Mouse (Mus musculus): ENCODE results near the gene Esp23. TPM values are rescaled to one million over a fixed set of nuclear protein-coding genes. Genes with fewer than 3 reads are reported as not detected.
"Not testable (repeated sequence)": the region's sequence is repeated elsewhere in the genome, so short reads cannot be mapped to it uniquely, and the experiment has no call there.

The Esp23 gene
- not detected in 2 replicates for polyA plus RNA-seq (2014; fragmentation: Nextera tagmentation; extraction: Ambion mirVana)

DNA sequence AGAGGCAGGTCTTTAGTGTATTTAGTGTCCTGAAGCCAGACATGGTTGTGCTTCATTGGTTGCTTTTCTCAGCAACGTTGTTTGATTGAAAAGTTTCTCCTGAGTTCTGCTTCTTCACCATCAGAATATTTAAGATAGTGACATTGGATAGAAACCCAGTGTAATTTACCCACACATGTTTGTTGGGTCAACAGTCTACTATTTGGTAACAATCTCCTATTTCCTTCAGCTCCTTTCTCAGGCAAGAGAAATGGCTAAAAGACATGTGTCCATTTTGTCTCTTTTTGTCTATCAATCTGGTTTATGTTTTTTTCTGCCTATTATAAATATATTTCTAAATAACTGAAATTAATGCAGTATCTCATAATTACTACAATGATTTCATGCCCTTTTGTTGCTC lies at the start of gene Esp23:
TSS of gene Esp23 (minus strand) at position 101 of the 400 bp plus-strand sequence.
- whole genome bisulfite sequencing (ENCODE audit: insufficient replicate concordance) = 50% methylated on average over 1 of the region's 1 CpGs
- no peak for ATAC-seq (replicated peaks; ENCODE audit: insufficient number of reproducible peaks, low FRiP score, low TSS enrichment)
- Histone ChIP-seq H3K9me3 (replicated peaks; ENCODE audit: control insufficient read depth, low read length) (peaks cover 6% of the 10 kb centered on the region; the same call in 1 of the 2 replicates), H3K27ac (ENCODE audit: low read depth, low read length) (no peak within 1 kb of the TSS), H3K4me2 (no peak within 1 kb of the TSS), H3K36me3 (ENCODE audit: control insufficient read depth, insufficient read depth, low read length) (no peaks in the 10 kb centered on the region), H3K4me3 (ENCODE audit: low read depth, low read length) (no peak within 1 kb of the TSS), H3K27me3 (ENCODE audit: control insufficient read depth, insufficient read depth, low read length) (no peaks in the 10 kb centered on the region), H3K9ac (ENCODE audit: low read depth, low read length) (no peak within 1 kb of the TSS), H3K4me1 (ENCODE audit: control insufficient read depth, insufficient read depth, low read length) (no peaks in the 10 kb centered on the region)

DNA sequence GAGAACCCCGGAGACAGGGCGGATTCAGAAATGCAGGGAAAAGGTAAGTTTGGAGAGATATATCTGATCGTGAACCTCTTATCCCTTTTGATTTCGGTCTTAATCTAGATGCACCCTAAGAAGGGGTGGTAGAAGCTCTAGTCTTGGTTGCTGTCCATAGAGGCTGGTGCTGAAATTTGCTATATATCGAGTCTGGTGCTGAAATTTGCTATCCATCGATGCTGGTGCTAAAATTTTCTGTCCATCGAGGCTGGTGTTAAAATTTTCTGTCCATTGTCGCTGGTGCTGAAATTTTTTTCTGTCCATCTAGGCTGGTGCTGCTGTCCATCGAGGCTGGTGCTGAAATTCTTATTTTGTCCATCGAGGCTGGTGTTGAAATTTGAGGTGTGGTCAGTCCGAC lies 30.3 kb upstream of the Esp23 start:
- H3K4me3 ChIP-seq (ENCODE audit: low read depth, low read length); H3K27me3 ChIP-seq (ENCODE audit: control insufficient read depth, insufficient read depth, low read length); H3K9ac ChIP-seq (ENCODE audit: low read depth, low read length); H3K9me3 ChIP-seq (replicated peaks; ENCODE audit: control insufficient read depth, low read length); H3K36me3 ChIP-seq (ENCODE audit: control insufficient read depth, insufficient read depth, low read length); H3K27ac ChIP-seq (ENCODE audit: low read depth, low read length); H3K4me2 ChIP-seq; ATAC-seq (replicated peaks; ENCODE audit: insufficient number of reproducible peaks, low FRiP score, low TSS enrichment); H3K4me1 ChIP-seq (ENCODE audit: control insufficient read depth, insufficient read depth, low read length): not testable (repeated sequence)
- 68% methylated on average over 11 of the region's 11 CpGs for WGBS (ENCODE audit: insufficient replicate concordance)

DNA sequence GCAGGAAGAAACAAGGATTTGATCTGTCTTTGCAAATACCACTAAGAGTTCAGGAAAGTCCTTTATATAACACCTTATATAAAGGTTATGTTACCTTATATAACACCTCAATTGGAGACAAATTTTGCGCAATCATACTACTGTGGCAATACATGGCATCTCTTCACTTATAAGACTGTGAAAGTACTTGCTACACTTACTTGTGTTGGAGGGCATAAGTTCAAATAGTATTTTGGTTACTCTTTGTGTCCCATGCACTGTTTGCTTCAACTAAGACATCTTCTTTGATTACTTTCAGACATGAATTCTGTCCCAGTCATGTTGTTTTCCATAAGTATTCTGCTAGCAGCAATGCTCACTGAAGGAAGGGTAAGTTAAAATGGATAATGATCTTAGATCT lies 18.2 kb upstream of the Esp23 start, which contains the start of gene Esp22:
TSS of gene Esp22 (plus strand) at position 301 of the 400 bp plus-strand sequence.
- H3K36me3 ChIP-seq (ENCODE audit: control insufficient read depth, insufficient read depth, low read length) = no peaks in the 10 kb centered on the region
- H3K27ac ChIP-seq (ENCODE audit: low read depth, low read length) = no peak within 1 kb of the TSS
- no peaks in the 10 kb centered on the region for H3K4me1 ChIP-seq (ENCODE audit: control insufficient read depth, insufficient read depth, low read length)
- ATAC-seq (replicated peaks; ENCODE audit: insufficient number of reproducible peaks, low FRiP score, low TSS enrichment) = no peak
- H3K4me2 ChIP-seq = no peak within 1 kb of the TSS
- no peaks in the 10 kb centered on the region for H3K27me3 ChIP-seq (ENCODE audit: control insufficient read depth, insufficient read depth, low read length)
- peaks cover 7% of the 10 kb centered on the region for H3K9me3 ChIP-seq (replicated peaks; ENCODE audit: control insufficient read depth, low read length)
- H3K4me3 ChIP-seq (ENCODE audit: low read depth, low read length) = no peak within 1 kb of the TSS
- 93% methylated on average over 1 of the region's 1 CpGs for WGBS (ENCODE audit: insufficient replicate concordance)
- H3K9ac ChIP-seq (ENCODE audit: low read depth, low read length) = no peak within 1 kb of the TSS

DNA sequence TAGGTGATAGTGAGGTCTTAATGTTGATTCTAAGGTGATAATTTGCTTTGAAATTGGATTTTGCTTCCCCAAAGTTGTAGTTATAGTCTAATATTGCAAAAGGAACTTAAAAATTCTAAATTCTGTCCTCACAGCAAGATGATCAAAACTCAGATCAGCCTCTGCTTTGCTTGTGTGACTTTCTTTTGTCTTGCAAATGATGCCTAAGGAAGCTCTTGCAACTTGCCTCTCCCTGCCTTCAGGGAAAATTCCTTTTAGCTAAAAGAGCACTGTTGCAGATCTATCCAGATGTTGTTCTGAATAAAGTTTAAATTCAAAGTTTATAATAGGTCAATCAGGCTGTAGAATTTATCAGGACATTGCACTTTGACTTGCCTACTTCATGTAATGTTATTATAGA lies 13.2 kb downstream of the Esp23 start:
- no peak overlapping the region for H3K27ac ChIP-seq (ENCODE audit: low read depth, low read length)
- no peak overlapping the region for H3K4me3 ChIP-seq (ENCODE audit: low read depth, low read length)
- no peaks in the 10 kb centered on the region for H3K27me3 ChIP-seq (ENCODE audit: control insufficient read depth, insufficient read depth, low read length)
- no peak overlapping the region for H3K9ac ChIP-seq (ENCODE audit: low read depth, low read length)
- H3K4me1 ChIP-seq (ENCODE audit: control insufficient read depth, insufficient read depth, low read length) = no peaks in the 10 kb centered on the region
- ATAC-seq (replicated peaks; ENCODE audit: insufficient number of reproducible peaks, low FRiP score, low TSS enrichment) = no peak
- peaks cover 4% of the 10 kb centered on the region for H3K9me3 ChIP-seq (replicated peaks; ENCODE audit: control insufficient read depth, low read length)
- no peak overlapping the region for H3K4me2 ChIP-seq
- H3K36me3 ChIP-seq (ENCODE audit: control insufficient read depth, insufficient read depth, low read length) = no peaks in the 10 kb centered on the region

DNA sequence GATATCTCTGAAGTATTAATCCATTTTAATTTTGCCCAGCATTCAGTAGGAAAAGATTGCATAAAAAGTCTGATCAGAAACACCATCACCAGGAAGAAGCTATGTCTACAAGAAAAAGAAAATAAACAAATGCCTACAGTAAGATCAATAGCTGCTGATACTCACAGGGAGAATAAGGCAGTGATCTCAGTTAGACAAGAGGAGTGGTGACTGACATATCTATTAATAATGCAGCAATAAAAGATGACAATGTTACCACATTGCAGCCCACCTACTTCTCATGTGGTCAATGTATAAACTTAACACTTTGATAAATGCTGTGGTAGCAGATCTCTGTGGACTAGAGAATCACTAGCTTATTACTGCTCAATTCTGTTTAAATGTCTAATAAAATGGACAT lies 33.6 kb downstream of the Esp23 start, which contains the start of gene Gm21903:
TSS of gene Gm21903 (minus strand) at position 101 of the 400 bp plus-strand sequence.
- no peak within 1 kb of the TSS for H3K9ac ChIP-seq (ENCODE audit: low read depth, low read length)

DNA sequence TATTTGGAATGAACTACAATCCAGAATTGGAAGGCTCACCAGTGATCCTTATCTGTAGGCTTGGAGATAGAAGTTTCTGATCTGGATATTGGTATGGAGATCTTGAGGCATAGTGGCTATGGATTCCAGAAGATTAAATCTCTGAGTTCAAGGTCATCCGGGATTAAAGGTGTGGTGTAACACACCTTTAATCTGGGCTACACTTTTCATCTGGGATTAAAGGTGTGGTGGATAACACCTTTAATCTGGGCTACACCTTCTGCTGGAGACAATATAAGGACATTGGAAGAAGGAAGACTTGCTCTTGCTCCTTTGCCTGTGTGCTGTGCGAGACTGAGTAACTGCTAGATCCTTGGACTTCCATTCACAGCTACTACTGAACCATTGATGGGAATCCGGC lies 40.4 kb downstream of the Esp23 start, which contains the start of gene Esp24:
TSS of gene Esp24 (plus strand) at position 301 of the 400 bp plus-strand sequence.
- H3K9me3 ChIP-seq (replicated peaks; ENCODE audit: control insufficient read depth, low read length); H3K27ac ChIP-seq (ENCODE audit: low read depth, low read length); H3K27me3 ChIP-seq (ENCODE audit: control insufficient read depth, insufficient read depth, low read length); H3K4me2 ChIP-seq; H3K4me1 ChIP-seq (ENCODE audit: control insufficient read depth, insufficient read depth, low read length); H3K36me3 ChIP-seq (ENCODE audit: control insufficient read depth, insufficient read depth, low read length); H3K9ac ChIP-seq (ENCODE audit: low read depth, low read length); H3K4me3 ChIP-seq (ENCODE audit: low read depth, low read length); ATAC-seq (replicated peaks; ENCODE audit: insufficient number of reproducible peaks, low FRiP score, low TSS enrichment): not testable (repeated sequence)
- 80% methylated on average over 3 of the region's 3 CpGs for WGBS (ENCODE audit: insufficient replicate concordance)

More for the DNA sequence above, 33.6 kb downstream of the Esp23 start, which contains the start of gene Gm21903:
- no peaks in the 10 kb centered on the region for H3K4me1 ChIP-seq (ENCODE audit: control insufficient read depth, insufficient read depth, low read length)
- no peak within 1 kb of the TSS for H3K27ac ChIP-seq (ENCODE audit: low read depth, low read length)
- no peak within 1 kb of the TSS for H3K4me2 ChIP-seq
- H3K9me3 ChIP-seq (replicated peaks; ENCODE audit: control insufficient read depth, low read length) = 0 out of 2 replicates have a peak, but pooled peaks cover 3% of the 10 kb centered on the region
- H3K36me3 ChIP-seq (ENCODE audit: control insufficient read depth, insufficient read depth, low read length) = no peaks in the 10 kb centered on the region
- H3K4me3 ChIP-seq (ENCODE audit: low read depth, low read length) = no peak within 1 kb of the TSS
- H3K27me3 ChIP-seq (ENCODE audit: control insufficient read depth, insufficient read depth, low read length) = no peaks in the 10 kb centered on the region
- ATAC-seq (replicated peaks; ENCODE audit: insufficient number of reproducible peaks, low FRiP score, low TSS enrichment) = no peak

Other genes starting within 250 kb of the Esp23 start
- gene Esp24, start 40.3 kb downstream of the Esp23 start, polyA plus RNA-seq (2014; fragmentation: Nextera tagmentation; extraction: Ambion mirVana) = not detected in 2 replicates
- gene Gm21903, start 33.7 kb downstream of the Esp23 start, polyA plus RNA-seq (2014; fragmentation: Nextera tagmentation; extraction: Ambion mirVana) = not detected in 2 replicates
- gene Esp22, start 18.3 kb upstream of the Esp23 start, polyA plus RNA-seq (2014; fragmentation: Nextera tagmentation; extraction: Ambion mirVana) = not detected in 2 replicates

Data from heart, embryonic 11.5 days (tissue).